In genomic region chr8:11825756-11826155, GRCm38 (mm10) we compare ENCODE assay signal across 18 mouse cellular contexts. TPM values are rescaled to one million over a fixed set of nuclear protein-coding genes. Genes with fewer than 3 reads are reported as not detected.
"Had no signal": no experiment of that assay in that cellular context is flagged by ENCODE, and none has a peak within 500 bp of the region (broad histone marks: within the 10 kb centered on the region; RNA-seq: fewer than 3 reads in every experiment).

No protein-coding gene starts in this region.

- H3K27me3 ChIP-seq: limb, embryonic 15.5 days; midbrain, embryonic 15.5 days; neural tube, embryonic 13.5 days; stomach, embryonic 15.5 days had no signal

- H3K27ac ChIP-seq: limb, embryonic 15.5 days; midbrain, embryonic 15.5 days; neural tube, embryonic 13.5 days; stomach, embryonic 15.5 days had no signal

- H3K4me1 ChIP-seq: limb, embryonic 15.5 days; stomach, embryonic 15.5 days had no signal

- ATAC-seq: intestine, embryonic 16.5 days; lung, postnatal 0 days; midbrain, embryonic 15.5 days had no signal

- H3K4me2 ChIP-seq: limb, embryonic 15.5 days; midbrain, embryonic 11.5 days; midbrain, embryonic 15.5 days; neural tube, embryonic 13.5 days; stomach, embryonic 15.5 days had no signal

- H3K9me3 ChIP-seq: limb, embryonic 15.5 days; midbrain, embryonic 15.5 days; neural tube, embryonic 13.5 days; stomach, embryonic 15.5 days had no signal

- H3K9ac ChIP-seq: limb, embryonic 15.5 days; midbrain, embryonic 15.5 days; neural tube, embryonic 13.5 days; stomach, embryonic 15.5 days had no signal

- DNase-seq: kidney, postnatal 14 days; layer of hippocampus, adult 9-11 months; layer of hippocampus, postnatal 36 days; lung, adult 2 months; lung, postnatal 36 days; retina, postnatal 1 day; right cerebral cortex, postnatal 4 days; spleen, adult 18-20 months; thymus, postnatal 4 days had no signal

- H3K4me3 ChIP-seq: limb, embryonic 15.5 days; midbrain, embryonic 15.5 days; neural tube, embryonic 13.5 days; stomach, embryonic 15.5 days had no signal

RNA-seq across cellular contexts. Expression of gene Tex29, which starts 14.5 kb away (rescaled TPM):
- polyA plus RNA-seq: intestine, embryonic 16.5 days; kidney, embryonic 14.5 days; limb, embryonic 11.5 days; limb, embryonic 15.5 days; lung, adult 2 months; midbrain, embryonic 11.5 days; stomach, embryonic 15.5 days had no signal
